Mouse (Mus musculus): Measurements from ENCODE around the gene Gtsf1l.

Gtsf1l gene

DNA sequence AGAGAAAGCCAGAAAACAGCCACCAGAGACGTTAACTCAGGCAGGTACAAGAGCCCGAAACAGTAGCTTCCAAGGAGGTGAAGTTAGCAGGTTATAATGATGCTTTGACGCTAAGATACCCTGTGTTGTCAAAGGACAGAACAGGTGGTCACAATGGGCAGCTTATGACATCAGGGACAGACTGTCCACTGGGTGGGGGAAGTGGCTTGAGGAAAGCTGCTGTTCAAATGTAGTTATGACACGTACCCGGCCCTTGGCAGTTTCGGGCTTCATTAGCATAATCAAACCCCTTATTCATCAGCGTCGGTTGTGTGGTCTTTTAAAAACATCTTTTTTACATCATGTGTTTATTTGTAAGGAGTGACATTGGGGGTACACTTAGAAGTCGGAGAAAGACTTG is at the start of gene Gtsf1l:
Gtsf1l (minus strand) TSS at position 128 of the 400 bp plus-strand sequence.
- no peak for ATAC-seq (ENCODE audit: low TSS enrichment)

DNA sequence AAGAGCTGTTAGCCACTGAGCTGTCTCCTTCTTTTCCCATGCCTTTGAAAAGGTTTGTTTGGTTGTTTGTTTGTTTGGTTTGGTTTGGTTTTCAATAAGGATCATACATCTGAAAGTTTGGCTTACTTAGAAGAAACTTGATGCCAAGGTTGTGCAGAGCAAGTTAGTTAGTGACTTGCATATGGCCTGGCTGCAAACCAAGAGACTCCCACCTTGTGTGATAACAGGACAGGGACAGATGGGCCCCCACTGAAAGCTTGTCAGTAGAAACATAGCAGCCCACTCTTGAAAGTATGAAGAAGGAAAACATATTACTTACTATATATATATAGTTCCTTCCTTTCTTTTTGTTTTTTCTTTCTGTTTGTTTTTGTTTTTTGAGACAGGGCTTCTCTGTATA is 49.3 kb upstream of the Gtsf1l start:
- no peak for ATAC-seq (ENCODE audit: low TSS enrichment)

DNA sequence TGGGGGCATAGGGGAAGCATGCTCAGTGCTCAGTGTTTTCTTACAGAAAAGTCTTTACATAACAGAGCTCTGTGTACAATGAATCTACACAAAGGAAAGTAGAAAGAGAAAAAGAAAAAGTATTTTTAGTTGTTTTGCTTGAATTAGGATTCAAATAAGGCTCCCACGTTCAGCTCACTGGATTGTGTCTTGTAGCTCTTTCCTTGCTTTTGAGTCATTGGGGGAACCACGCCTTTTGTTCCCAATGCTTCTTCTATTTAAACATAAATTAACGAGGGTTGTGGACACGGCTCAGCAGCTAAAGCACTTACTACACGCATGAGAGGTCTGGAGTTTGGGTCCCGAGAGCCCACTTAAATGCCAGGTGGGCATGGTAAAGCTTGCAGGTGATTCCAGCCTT is 48.3 kb upstream of the Gtsf1l start:
- no peak for ATAC-seq (ENCODE audit: low TSS enrichment)

DNA sequence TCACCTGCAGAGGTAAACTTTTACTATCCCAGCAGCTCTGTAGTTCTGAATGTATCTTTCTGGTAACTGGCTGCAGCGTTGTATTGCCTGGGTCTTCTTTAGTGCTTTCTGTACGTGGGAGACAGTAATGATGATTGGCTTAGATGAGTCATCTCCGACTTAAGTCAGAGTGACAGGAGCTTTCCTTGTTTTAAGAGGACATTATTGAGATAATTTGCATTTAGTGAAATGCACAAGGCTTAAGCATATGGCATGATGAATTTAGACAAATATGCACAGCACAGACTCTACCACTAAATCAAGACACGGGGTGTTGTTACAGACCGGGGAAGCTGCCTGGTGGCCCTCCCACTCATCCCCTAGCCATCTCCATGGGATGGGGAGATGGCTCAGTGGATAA is 44.7 kb upstream of the Gtsf1l start:
- peak; percentile 62 for ATAC-seq (ENCODE audit: low TSS enrichment)

DNA sequence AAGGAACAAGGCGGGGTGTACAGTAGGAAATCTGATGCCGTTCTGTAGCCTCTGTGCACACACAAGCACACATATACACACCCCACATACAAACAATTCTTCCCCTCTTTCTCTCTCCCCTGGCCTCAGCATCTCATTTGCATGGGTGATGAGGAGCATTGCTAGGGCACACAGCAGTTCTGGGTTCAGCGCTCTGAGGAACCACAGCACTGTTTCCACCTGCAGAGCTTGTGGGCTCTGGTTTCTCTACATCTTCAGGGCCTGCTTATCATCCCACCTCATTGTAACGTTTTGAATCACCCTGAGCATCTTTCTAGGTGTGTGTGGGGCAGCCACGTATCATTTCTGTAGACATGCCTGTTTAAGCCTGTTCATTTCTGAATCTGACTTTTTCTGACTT is 43.2 kb upstream of the Gtsf1l start:
- ATAC-seq (ENCODE audit: low TSS enrichment): no peak

DNA sequence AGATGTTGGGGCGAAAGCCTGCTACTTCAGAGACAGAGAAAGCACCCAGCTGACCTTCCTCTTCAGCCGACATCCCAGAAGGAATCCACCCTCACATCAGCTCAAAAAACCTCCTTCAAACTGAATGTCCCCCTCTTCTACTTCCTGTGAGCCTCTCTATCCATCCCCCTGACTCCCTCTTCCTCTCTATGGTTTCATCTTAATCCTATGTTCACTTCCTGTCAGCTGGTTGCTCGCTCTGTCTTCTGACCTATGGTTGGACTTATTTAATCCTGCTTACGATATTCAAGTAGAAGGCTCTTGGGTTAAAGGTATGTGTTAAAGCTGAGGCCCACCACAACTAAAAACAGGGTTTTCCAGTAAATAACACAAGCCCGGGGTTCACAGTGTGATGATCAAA is 35.8 kb upstream of the Gtsf1l start:
- no peak for ATAC-seq (ENCODE audit: low TSS enrichment)

DNA sequence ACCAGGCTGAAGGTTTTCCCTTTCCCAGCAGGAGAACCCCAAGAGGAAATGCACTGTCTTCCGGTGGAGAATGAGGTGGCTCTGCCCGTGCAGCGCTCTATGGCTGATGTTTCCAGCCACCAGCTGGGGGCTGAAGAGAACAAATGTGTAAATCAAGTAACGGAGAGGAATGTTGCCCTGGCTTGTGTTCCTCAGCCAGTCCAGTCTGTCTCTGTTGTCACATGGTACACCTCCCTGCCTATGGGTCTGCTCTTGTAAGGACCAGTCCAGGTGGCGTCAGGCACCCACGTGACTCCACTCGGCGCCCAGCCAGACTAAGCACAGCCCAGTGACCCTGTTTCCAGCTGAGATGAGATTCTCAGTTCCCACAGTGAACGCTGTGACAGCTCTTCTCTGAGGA is 34.7 kb upstream of the Gtsf1l start:
- ATAC-seq (ENCODE audit: low TSS enrichment): peak; percentile 31; the same call in 1 of the 2 replicates

DNA sequence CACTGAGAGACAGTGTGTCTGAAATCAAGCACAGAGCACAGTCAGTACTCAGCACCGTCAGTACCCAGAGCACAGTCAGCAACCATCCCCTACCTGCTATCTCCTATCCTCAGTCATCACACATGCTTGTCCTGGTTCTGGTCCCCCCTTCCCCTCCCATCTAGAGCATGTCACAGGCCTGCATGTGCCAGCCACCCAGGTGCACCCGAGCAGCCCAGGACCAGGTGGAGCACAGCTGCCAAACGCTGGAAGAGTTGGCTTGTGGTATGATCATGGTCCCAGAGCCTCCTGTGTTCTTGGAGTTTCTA is 33.7 kb upstream of the Gtsf1l start:
- no peak for ATAC-seq (ENCODE audit: low TSS enrichment)

DNA sequence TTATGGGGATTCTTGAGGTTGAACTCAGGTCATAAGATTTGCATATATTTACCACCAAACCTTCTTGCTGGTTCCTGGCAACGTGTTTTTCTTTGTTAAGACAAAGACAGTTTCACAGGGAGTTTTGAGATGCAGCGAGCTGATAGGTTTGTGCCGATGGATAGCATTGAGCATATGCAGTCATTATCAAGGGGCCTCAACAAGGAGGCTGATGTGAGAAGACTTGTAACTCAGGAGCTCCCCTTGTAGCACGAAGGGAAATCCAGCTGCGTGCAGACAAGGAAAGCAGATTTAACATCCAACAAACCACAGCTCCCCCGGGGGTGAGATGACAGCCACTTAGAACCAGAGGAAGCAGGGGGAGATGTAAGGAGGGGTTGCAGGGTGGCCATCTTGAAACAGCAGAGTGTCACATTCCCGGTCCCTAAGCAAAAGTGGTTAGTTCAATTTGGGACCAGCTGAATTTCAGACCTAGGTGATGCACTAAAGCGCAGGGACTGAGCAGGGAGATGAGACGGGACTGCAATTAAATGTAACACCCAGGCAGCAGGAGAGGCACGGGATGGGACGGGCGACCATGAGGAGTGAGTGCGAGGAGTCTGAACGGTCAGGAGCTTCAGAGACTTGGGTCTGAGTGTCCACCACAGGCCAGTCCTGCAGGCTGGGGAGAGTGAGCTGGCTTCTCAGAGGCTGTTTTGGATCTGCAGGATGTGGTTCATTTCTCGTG is 33.1 kb upstream of the Gtsf1l start:
- no peak for ATAC-seq (ENCODE audit: low TSS enrichment)

DNA sequence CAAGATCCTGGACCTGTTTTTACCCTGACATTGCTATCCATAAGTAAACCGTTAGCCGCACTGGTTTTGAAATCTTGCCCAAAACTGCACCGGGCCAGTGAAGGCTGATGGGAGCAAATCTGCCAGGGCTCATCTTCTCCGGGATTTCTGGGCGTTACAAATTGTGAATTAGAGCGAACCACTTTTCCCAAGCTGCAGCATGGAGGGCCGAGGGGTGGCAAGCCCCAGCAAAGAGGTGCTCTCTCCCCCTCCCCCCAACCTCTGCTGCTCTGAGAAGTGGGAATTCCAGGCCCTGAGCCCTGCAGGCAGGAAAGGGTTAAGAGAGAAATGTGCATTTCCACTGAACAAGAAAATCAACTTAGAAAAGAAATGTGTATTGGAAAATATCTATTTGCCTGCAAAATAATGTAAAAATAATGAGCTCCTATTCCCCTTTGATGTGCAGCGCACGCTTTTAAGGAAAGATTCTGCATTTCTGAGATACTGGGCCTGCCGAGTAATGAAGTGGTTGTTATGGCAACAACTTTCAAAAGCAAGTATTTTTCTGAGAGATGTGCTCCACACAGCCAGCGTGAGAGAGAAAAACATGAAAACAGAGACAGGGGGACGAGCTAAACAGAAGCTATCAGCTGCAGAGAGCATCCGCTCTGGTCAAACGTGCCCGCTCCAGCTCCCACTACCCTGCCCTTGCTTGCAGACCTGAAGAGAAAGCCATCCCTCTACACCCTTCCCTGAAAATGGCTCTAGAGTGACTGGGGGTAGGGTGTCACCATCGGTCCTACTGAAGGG is 24.0 kb upstream of the Gtsf1l start:
- peak; percentile 67; the same call in 1 of the 2 replicates for ATAC-seq (ENCODE audit: low TSS enrichment)

DNA sequence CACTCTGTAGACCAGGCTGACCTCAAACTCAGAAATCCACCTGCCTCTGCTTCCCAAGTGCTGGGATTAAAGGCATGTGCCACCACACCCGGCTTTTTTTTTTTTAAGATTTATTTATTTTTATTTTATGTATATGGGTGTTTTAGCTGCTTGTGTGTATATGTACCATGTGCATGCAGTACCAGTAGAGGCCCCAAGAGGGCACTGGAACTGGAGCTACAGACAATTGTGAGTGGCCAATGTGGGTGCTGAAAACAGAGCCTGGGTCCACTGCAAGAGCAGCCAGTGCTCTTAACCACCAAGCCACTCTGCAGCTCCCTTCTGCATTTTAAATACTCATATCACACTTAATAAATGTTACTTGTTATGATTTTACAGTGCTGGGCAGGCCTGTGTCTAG is 23.1 kb upstream of the Gtsf1l start:
- ATAC-seq (ENCODE audit: low TSS enrichment): no peak

DNA sequence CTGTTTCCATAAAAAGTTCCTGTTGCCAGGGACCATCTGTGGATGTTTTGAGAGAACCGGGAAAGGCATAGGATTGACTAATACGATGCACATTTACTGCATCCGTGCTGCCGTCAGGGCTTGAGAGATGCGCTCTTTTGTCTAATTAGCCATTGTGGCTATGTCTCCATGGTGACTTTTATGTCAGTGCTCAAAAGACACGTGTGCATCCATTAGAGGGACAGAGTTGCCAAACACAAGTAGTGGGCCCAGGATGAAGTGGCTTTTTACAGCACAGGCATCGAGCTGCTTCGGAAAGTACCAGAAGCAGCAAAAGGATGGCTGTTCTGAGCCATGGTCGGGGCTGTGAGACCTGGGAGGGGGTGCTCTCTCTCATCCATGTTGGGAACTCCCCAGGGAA is 20.7 kb upstream of the Gtsf1l start:
- ATAC-seq (ENCODE audit: low TSS enrichment): no peak

DNA sequence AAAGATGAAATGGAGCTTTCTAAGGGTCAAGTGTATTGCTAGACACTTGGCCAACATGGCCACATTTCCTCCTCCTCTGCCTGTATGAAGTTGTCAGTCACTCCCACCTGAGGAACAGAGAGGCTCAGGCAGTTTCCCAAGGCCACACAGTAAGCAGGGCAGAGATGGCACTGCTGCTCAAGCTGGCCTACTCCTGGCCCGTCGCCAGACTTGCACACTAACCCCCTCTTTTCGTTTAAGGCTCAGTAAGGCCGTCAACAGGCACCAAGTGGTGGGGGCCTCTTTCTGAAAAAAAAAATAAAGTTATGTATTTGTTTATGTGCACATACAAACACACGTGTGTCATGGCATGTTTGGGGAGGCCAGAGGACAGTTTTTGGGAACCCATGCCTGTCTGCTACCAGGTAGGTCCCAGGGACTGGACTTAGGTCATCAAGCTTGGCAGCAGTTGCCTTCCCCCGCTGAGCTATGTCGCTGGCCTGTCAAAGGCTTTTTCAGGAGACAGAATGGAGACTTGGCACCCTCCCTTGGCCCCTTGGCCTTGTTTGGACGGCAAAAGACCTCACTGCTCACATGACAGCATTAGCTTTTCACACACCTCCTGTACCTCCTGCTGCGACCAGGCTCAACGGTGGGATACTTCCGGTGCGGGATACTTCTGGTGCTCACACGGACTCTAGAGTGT is 16.6 kb upstream of the Gtsf1l start:
- ATAC-seq (ENCODE audit: low TSS enrichment): no peak

DNA sequence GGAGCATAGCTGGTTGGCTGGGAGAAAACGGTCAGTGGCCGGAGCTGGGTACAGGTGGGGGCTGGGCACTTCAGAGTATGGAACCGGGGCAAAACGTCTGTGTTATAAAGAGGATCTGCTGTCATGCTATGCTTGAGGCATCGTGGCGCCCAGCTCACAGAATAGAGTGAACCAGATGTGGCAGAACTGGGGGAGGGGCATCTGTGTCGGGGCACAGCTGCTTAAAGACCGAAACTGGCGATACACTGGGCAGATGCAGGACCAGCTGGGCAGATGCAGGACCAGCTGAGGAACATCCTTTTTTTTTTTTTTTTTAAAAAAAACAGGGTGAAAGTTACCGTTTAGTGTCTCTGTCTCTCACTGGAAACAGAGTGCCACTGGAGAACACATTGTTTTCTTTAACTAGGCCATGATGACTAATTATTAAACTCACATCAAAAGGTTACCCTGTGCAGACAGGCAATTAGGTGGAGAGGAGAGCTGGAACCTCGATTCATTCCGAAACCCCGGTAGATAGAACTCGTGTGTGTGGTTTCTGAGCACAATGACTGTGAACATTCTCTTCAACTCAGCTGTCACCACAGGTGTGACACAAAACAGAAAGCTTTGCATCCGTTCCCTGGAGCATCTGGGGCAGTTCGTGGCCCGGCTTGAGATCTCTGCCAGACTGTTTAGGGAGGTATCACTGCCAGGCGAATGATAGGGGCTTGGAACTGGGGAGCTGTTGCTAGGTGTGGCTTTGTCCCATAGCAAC is 15.4 kb upstream of the Gtsf1l start:
- ATAC-seq (ENCODE audit: low TSS enrichment): no peak

DNA sequence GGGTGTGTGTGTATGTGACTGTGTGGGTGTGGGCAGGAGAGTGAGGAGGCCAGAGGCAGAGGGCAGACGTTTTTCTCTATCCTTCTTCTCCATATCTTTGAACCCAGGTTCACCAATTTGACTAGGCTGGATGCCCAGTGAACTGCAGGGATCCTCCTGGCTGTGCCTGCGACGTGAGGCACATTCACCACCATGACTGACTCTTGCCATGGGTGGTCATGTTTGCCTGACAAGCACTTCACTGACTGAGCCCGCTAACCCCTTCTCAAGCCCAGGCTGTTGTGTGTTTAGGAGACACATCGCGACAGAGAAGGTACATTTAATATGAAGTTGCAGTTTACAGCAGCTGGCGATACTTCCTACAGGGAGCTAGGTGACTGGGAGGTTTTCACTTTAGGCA is 14.6 kb upstream of the Gtsf1l start:
- ATAC-seq (ENCODE audit: low TSS enrichment): no peak

DNA sequence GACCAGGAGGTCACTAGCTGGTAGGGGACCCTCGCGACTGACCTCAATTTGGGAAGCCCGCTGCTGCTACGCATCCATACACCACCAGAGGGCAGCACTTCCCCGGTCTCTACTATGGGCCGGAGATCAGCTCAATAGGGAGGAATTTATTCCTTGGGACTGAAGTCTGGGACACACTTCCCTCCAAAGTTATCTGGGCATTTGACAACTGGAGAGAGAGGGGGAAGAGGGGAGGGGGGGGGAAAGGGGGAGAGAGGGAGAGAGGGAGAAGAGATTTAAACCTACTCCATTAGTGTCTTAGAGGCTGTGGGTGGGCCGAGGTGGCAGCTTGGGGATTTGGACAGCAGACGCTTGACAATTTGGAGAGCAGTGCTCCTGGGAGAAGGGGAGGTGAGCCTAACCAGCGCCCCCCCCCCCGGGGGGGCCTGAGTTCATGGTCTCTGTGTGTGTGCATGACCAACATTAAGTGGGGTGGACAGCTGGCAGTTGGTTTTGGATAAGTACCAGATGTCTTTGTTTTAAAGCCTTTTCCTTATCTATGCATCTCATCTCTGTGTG is 14.1 kb upstream of the Gtsf1l start:
- no peak for ATAC-seq (ENCODE audit: low TSS enrichment)

DNA sequence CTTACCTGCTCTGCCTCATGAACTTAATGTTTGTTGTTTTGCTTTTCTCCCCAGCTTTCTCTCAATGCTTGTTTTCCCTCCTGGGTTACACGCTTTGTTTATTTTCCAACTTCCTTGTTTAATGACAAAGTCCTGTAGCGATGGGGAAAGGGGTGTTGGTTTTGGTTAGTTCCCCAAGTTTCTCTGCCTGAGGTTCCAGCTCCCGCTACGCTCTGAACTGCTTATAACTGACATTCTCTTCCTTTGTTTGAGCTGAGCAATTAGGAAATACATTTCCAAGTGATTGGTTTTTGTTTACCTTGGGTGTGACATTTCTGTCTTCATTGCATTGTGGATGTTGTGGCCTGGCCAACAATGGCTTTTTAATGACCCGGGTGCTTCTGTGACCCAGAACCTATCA is 12.9 kb upstream of the Gtsf1l start:
- no peak for ATAC-seq (ENCODE audit: low TSS enrichment)

DNA sequence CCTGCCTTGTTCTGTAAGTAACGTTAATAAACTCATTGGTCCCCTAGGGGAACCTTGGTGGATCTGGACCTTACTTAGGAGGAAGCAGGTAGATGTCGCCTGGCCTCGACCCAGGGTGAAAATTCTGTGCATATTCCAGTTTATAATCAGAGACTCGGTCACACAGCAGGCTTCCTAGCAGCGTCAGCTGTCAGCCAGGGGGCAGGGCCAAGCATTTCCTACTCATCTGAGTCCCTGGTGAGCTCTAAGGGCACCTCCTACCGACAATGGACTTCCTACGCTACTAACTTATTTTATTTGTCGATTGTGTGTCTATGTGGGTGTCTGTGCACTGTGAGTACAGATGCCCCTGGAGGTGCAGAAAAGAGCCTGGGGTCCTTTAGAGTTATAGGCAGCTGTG is 12.3 kb upstream of the Gtsf1l start:
- ATAC-seq (ENCODE audit: low TSS enrichment): no peak

DNA sequence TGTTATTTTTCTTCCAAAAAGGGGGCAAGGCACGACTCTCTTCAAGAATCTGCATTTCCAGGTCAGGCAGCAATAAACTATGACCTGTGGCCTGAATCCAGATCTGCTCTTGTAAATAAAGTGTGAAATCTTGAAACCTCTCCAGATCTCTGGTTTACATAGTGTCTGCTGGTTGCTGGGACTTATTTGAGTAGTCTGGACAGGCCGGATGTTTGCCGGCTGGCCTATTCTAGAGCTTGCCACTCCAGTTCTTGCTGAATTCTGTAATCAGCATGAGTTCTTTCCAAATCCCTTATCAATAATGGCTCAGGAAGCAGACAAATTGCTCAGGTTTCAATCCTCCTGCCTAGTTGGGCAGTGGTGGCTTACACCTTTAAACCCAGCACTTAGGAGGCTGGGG is 8.1 kb upstream of the Gtsf1l start:
- no peak for ATAC-seq (ENCODE audit: low TSS enrichment)

DNA sequence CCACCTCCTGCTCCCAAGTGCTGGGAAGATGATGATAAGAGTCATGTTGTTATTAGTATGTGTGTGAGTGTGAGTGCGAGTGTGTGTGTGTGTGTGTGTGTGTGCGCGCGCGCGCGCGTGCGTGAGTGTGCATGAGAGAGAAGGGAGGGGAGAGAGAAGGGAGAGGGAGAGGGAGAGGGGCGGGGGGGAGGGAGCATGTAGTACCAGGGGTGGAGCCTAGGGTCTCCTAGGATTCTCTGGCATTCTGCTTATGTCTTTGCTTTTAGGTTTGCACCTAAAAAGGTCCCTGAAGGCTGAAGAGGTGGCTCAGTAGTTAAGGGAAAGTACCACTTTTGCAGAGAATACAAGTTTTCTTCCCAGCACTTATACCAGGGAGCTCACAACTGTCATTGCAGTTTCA is 7.3 kb upstream of the Gtsf1l start:
- no peak for ATAC-seq (ENCODE audit: low TSS enrichment)

DNA sequence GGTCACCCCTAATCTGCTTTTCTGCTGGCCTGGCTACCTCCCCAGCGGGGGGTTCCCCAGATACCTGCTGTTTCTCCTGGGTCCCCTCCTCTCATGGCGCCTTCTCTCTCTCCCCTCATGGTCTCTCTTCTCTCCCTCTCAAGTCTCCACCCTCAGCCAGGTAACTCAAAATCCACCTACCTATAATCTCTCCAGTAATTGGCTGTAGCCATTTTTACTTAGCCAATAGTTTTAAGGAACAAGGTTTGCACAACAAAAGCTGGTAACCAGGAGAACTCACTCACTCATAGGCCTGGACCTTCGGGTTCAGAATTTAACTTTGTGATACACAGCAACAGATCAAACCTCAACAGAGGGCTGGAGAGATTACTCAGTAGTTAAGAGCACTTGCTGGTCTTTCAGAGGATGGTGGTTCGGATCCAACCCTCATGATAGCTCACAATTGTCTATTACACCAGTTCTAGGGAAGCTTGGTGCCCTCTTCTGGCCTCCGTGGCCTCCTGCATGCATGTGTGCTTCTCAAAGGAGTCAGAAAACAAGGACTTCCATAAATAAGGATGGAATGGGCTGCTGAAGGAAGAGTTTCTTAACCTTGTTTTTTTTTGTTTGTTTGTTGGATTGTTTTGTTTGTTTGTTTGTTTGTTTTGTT is 1.9 kb upstream of the Gtsf1l start:
- ATAC-seq (ENCODE audit: low TSS enrichment): no peak

DNA sequence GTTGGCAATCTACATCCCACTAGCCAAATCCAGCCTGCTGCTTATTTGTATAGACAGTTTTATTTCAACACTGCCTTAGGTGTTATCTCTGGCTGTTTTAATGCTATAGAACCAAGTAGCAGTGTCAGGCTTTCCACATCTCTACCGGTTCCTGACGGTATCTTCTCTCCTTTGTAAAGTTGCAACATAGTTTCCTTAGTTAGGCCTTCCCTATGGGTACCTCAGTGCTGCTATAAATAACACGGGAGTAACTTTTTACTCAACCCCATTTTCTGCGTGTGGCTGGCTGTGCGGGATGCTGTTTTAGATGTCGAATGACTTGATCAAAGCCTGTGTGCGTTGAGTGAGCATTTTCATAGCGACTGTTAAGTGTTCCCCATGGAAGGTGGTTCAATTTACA is 1.1 kb downstream of the Gtsf1l start:
- no peak for ATAC-seq (ENCODE audit: low TSS enrichment)

Measured in frontal cortex, adult (tissue).